Mouse (Mus musculus) activated CD4-positive, CD25-positive, alpha-beta regulatory T cell, adult 4 months (primary cell): ENCODE data around the gene Rin2. TPM values are rescaled to one million over a fixed set of nuclear protein-coding genes. Genes with fewer than 3 reads are reported as not detected.
"Not testable (repeated sequence)": the region's sequence is repeated elsewhere in the genome, so short reads cannot be mapped to it uniquely, and the experiment has no call there.

Source experiments
- ATAC-seq: one replicate; pipeline ENCODE4 v1.8.0; 2017
- polyA plus RNA-seq, 2 experiments: library from polyadenylated mRNA; unstranded; fragments of 100-300 nt; shearing (Covaris generic); gene quantifications; one replicate each; pipeline ENCODE4 v1.2.1; 2017

Rin2 gene
- polyA plus RNA-seq, 2 experiments from 2014 or later: 1.6 to 4.3 TPM

DNA sequence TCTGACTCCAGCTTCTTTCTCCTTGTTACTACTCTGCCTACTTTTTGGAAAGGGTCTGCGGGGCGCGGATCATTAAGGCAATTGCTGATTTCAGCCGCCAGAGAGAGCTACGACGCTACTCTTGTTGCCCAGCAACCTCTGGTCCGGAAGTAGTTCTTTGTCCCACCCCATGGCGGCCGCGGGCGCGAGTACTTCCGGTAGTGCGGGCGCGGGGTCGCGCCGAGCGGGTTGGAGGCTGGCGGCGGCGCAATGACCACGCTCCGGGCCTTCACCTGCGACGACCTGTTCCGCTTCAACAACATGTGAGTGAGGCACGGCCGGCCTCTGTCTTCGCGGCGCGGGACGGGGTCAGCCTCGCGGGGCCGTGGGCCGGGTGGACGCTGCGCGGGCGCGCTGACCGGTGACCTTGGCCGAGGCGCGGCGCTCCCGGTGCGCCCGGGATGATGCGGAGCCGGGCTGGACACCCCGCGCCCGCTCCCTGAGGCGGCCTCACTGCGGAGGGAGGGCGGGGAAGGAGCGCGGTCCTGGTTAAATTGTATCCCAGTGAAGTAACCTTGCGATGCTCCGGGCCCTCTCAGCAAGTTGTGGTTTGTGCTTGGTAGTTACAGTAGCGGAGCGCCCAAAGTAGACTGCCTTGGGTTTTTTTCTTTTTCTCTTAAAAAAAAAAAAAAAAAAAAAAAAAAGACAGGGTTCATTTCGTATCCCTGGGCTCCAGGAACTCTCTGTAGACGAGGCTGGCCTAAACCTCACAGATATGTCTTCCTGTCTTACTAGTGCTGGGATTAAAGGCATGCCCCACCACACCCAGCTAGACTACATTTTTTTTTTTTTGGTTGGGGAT lies 228.3 kb downstream of the Rin2 start:
- ATAC-seq: peak; percentile 88

DNA sequence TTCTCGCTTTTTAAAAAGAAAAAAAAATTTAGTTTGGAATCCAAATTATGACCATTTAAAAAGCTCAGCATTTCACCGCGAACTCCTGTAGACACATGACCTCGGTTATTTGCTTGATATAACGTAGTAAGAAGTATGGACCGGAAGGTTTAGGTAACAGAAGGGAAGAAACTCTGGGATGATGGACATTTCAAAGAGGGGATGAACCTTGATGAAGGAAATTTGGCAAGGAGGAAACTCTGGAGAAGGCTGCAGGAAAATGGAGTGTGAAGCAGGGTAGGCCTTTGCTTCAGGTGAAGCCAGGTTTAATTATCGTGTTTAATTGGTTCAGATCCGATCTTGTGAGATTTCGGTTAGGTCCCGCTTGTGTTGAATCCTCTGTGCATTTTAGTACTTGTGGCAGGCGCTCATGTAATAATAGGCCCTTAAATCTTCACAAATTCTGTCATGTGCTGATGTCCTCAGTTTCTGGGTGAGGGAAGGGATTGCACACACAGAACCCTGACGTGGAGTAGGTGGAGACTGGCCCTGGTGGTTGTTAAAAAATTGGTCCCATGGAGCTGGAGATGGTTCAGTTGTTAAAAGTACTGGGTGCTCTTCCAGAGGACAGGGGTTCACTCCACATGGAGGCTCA lies 229.1 kb downstream of the Rin2 start:
- no peak for ATAC-seq

DNA sequence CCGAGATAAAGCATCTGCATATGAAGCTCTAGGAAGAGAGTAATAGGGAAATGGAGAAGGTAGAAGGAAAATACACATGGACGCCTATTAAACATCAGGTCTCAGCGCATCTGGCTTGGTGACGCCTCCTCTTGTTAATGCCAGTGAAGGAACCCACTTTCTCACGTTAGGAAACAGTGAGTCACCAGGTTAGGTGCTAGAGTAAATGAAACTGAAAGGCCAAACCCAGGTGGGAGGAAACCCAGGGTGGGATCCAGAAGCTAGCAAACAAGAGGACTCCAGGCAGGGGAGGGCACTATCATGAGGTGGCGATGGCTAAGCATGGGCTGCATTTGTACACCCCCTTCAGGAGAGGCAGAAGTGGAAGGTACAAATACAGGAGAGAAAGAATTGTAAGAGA lies 230.1 kb downstream of the Rin2 start:
- peak; percentile 76 for ATAC-seq

DNA sequence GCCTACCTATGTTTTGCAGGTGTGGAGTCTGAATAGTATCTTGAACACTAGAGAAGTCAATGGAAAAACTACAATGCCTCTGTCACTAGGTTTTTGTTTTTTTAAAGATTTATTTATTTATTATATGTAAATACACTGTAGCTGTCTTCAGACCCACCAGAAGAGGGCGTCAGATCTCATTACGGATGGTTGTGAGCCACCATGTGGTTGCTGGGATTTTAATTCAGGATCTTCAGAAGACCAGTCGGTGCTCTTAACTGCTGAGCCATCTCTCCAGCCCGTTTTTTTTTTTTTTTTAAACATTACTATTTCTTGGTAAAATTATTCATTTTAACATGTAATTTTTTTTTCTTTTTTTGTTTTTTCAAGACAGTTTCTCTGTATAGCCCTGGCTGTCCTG lies 230.9 kb downstream of the Rin2 start:
- not testable (repeated sequence) for ATAC-seq

DNA sequence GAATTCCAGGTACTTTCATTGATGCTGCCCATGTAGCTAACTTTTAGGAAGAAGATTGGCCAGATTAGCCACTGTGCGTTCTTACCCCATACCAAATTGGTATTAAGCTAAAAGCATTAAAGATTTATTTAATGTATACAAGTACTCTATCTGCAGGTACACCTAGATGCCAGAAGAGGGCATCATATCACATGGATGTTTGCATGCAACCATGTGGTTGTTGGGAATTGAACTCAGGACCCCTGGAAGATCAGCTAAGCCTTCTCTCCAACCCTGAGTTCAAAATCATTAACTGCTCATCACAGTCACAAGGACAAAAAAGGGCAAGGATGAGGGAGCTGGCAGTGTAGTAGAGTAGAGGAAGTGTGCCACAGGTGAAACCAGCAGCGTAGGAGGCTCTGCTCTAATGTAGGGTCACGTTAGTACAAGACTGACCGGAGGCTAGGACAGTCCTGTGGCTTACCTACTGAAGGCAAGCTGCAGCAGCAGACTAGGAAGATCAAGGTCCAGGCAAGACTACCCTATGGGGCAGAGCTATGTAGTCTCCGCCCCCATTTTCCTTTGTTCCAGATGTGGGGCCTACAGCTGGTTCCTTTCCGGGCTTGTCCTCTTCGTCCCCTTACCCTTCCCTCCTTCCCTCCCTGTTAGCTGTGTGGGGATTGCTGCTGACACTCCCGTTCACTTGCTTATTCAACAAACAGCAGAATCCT lies 246.1 kb downstream of the Rin2 start:
- no peak for ATAC-seq

DNA sequence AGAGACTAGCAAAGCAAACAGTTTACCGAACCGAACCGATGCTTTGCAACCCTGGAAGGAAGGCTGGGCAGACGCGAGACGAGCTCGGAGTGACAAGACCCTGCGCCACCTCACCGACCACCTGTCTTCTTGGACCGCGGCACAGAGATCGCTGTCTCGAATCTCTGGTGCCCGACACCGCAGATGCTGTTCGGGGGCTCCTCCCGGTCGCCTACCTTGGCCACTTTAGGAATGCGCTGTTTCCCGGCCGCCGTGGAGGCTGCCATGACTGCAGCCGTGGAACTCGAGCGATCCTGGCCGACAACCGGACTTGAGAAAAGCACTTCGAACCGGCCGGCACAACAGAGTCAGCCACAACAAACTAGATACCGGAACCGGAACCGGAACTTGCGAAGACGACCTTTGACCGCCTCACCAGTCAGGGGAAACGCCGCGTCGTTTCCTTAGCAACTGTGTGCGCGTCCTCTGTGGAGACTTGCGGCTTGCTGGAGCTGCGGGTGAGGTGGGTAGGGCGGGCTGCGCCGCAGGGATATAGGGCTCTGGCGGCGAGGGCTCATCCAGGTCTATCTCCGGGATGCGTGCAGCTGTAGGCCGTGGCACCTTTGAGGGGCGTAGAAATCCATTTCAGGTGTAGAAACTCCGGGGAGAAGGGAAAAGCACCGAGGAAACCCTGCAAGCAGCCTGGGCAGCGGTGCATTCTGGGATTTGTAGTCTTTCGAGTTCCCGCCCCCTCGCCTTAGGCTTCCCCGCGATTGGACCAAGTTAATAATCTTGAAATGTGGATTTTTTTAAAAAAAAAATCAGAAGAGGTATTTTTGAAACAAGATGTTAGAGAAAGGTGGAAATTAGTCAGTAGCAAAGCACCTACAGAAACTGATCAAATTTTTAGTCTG lies 259.6 kb downstream of the Rin2 start, which contains the start of the genes Cfap61 and Crnkl1:
Gene Cfap61, plus strand, starts transcription at position 446 of the 893 bp plus-strand sequence.
Gene Crnkl1, minus strand, starts transcription at position 676 of the 893 bp plus-strand sequence.
- ATAC-seq: peak; percentile 100

DNA sequence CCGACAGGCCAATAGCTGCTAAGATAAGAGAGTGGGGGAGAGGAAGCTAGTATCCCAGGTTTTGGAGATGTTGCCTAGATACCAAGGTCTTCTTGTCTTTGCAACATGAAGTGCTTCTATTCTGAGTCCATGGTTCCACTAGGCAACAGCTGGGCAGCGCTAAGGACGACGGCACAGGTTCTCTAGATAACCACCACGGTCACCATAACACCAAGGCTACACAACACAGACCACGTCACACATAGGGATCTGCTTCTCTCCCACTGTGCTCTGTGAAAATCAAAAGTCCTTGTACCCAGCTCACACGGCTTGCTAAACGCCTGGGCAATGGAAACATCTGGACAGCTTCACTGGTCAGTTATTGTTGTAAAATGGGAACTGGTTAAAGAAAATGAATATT lies 262.0 kb downstream of the Rin2 start:
- no peak for ATAC-seq

Other genes with a start within 250 kb of the Rin2 start
- 100 to 1,000 TPM; 124 to 131 TPM for gene Naa20, start 226.9 kb downstream of the Rin2 start, polyA plus RNA-seq